ENCODE assay signal across 8 mouse cellular contexts in the genomic region with DNA sequence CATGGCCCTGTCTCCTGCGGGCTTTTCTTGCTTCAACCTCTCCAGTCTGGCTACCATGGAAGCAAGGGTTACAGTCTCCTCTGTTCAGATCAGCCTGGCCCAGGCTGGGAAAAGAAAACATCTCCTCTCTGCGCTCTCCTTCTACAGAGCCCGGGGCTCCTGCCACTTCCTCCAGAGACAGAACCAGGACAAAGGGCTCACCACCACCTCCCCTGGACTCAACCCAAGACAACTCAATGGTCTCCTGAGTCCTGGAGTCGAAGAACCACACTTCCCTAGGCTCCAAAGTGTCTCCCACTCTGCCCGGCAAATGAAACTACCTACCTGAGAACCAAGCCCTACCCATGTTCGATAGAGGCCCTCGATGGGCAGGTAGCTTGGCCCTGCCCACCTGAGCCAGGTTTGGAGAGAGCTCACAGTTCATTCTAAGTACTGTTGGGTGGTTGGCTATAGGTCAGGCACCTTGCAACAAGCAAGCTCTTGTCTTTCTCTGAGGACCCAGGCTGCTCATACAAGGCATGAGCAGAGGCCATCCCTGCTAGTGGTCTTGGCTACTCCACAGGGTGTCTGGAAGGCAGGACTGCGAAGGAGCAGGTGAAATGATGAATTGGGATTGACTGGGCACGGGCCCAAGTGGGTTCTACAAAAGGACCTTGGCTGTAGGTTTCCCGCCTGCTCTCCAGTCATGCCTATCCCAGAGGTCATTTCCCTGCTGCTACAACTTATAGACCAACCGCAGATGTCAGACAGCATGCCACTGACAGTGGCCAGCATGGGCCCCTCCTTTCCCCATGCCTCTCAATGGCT. TPM values are rescaled to one million over a fixed set of nuclear protein-coding genes. Genes with fewer than 3 reads are reported as not detected.
A peak's percentile ranks its signal among the peaks of the same experiment; 100 is the strongest.
DNase-seq lines count a peak whose midpoint lies in the region; ATAC-seq and TF ChIP-seq lines count a peak whose summit lies in the region.

No protein-coding gene starts in this region.

- no peak for TF ChIP-seq POLR2A in MEL (IDR thresholded peaks at IDR 0.05; ENCODE audit: control insufficient read depth in 1 of 2, insufficient read depth in 1 of 2, low read depth in 1 of 2, low read length in 2 of 2, poor library complexity in 1 of 2)

- H3K4me2 ChIP-seq in forebrain, embryonic 12.5 days = no peak overlapping the region; the same call in 1 of the 2 replicates
- H3K4me2 ChIP-seq in liver, embryonic 14.5 days (ENCODE audit: low read depth) = peak overlapping the region; percentile 67

- no peak for TF ChIP-seq EP300 in MEL (IDR thresholded peaks at IDR 0.05; ENCODE audit: low read depth in 1 of 2, low read length in 2 of 2)
- TF ChIP-seq EP300 in liver, embryonic 14.5 days (IDR thresholded peaks at IDR 0.05; ENCODE audit: low read depth) = no peak

- H3K27me3 ChIP-seq in MEL (ENCODE audit: control insufficient read depth in 1 of 2, insufficient read depth in 2 of 2, low read length in 2 of 2) = no peaks in the 10 kb centered on the region
- peaks cover 35% of the 10 kb centered on the region for H3K27me3 ChIP-seq in forebrain, embryonic 12.5 days
- no peaks in the 10 kb centered on the region for H3K27me3 ChIP-seq in liver, embryonic 14.5 days (ENCODE audit: control insufficient read depth, insufficient read depth, low read length)

- peak overlapping the region; percentile 89 for H3K27ac ChIP-seq in MEL (ENCODE audit: control insufficient read depth, low read depth, low read length)
- H3K27ac ChIP-seq in forebrain, embryonic 12.5 days = peak overlapping the region; percentile 84
- peak overlapping the region; percentile 98 for H3K27ac ChIP-seq in liver, embryonic 14.5 days

- H3K9me3 ChIP-seq in MEL (replicated peaks; ENCODE audit: insufficient read depth, low read length) = no peaks in the 10 kb centered on the region
- H3K9me3 ChIP-seq in forebrain, embryonic 12.5 days = no peaks in the 10 kb centered on the region
- H3K9me3 ChIP-seq in liver, embryonic 14.5 days (ENCODE audit: control insufficient read depth, low read length) = no peaks in the 10 kb centered on the region

- intact Hi-C loops in gastrocnemius, postnatal 14 days (cut with DNase I; ENCODE audit: low total_unique reads) = no loop called here

- peak overlapping the region; percentile 63 for H3K9ac ChIP-seq in MEL (ENCODE audit: control insufficient read depth, low read depth, low read length, poor library complexity, severe bottlenecking)
- H3K9ac ChIP-seq in forebrain, embryonic 12.5 days = peak overlapping the region; percentile 25
- H3K9ac ChIP-seq in liver, embryonic 14.5 days (replicated peaks) = peak overlapping the region; percentile 84

- WGBS in forebrain, embryonic 12.5 days = 73% methylated on average over 11 of the region's 11 CpGs
- WGBS in liver, embryonic 14.5 days (ENCODE audit: insufficient replicate concordance) = 50% methylated on average over 11 of the region's 11 CpGs

- TF ChIP-seq CTCF in MEL (IDR thresholded peaks at IDR 0.05 in 2 of 3, conservative IDR thresholded peaks at IDR 0.05 in 1 of 3; ENCODE audit: control insufficient read depth in 1 of 3, insufficient read depth in 1 of 3, low read depth in 2 of 3, low read length in 3 of 3, poor library complexity in 1 of 3, severe bottlenecking in 1 of 3) = no peak
- TF ChIP-seq CTCF in liver, embryonic 14.5 days (IDR thresholded peaks at IDR 0.05; ENCODE audit: low read depth) = no peak

- no peak overlapping the region for H3K4me3 ChIP-seq in MEL (ENCODE audit: control insufficient read depth in 1 of 2, insufficient read depth in 1 of 2, low read depth in 2 of 2, low read length in 2 of 2)
- H3K4me3 ChIP-seq in forebrain, embryonic 12.5 days (replicated peaks) = no peak overlapping the region; the same call in 1 of the 2 replicates
- H3K4me3 ChIP-seq in liver, embryonic 14.5 days (ENCODE audit: insufficient read depth in 1 of 2, low read depth in 2 of 2, low read length in 2 of 2) = peak overlapping the region; percentile 7 to 35; a peak in 3 of 4 replicates

- peaks cover 29 to 42% of the 10 kb centered on the region in 2 experiments for H3K4me1 ChIP-seq in MEL (ENCODE audit: control insufficient read depth in 1 of 2, insufficient read depth in 2 of 2, low read length in 2 of 2)
- peaks cover 74% of the 10 kb centered on the region for H3K4me1 ChIP-seq in forebrain, embryonic 12.5 days
- H3K4me1 ChIP-seq in liver, embryonic 14.5 days (replicated peaks; ENCODE audit: control insufficient read depth in 2 of 2, insufficient read depth in 2 of 2, low read length in 1 of 2) = peaks cover 44 to 55% of the 10 kb centered on the region in 2 experiments

- no peak for TF ChIP-seq RAD21 in MEL (IDR thresholded peaks at IDR 0.05; ENCODE audit: low read depth, low read length)

- no peak for ATAC-seq in forebrain, embryonic 12.5 days (ENCODE audit: low FRiP score)
- ATAC-seq in liver, embryonic 14.5 days (ENCODE audit: insufficient read depth) = no peak

- peak; percentile 17 for DNase-seq in gastrocnemius, postnatal 14 days
- no peak for DNase-seq in gastrocnemius, postnatal 25 days
- no peak for DNase-seq in MEL (ENCODE audit: low read depth, low spot score)
- DNase-seq in liver, embryonic 14.5 days (ENCODE audit: low read depth in 3 of 3, low spot score in 3 of 3) = no peak
- DNase-seq in layer of hippocampus, postnatal 14 days (ENCODE audit: low spot score in 2 of 2) = no peak
- DNase-seq in layer of hippocampus, adult 18-20 months (ENCODE audit: low spot score in 2 of 2) = no peak
- no peak for DNase-seq in right cerebral cortex, postnatal 14 days

- peaks cover 3% of the 10 kb centered on the region; the same call in 1 of the 2 replicates for H3K79me2 ChIP-seq in MEL (ENCODE audit: control insufficient read depth, insufficient read depth, low read length, poor library complexity)

- peaks cover 0 to 40% of the 10 kb centered on the region in 2 experiments; a peak in 2 of 4 replicates for H3K36me3 ChIP-seq in MEL (ENCODE audit: control insufficient read depth in 1 of 2, insufficient read depth in 2 of 2, low read length in 2 of 2)
- peaks cover 18% of the 10 kb centered on the region; the same call in 1 of the 2 replicates for H3K36me3 ChIP-seq in forebrain, embryonic 12.5 days (replicated peaks)
- peaks cover 2% of the 10 kb centered on the region; the same call in 1 of the 2 replicates for H3K36me3 ChIP-seq in liver, embryonic 14.5 days (replicated peaks; ENCODE audit: control insufficient read depth, insufficient read depth, low read depth)

TF ChIP-seq in MEL, 35 proteins besides CTCF, POLR2A, EP300 and RAD21:
- TF ChIP-seq NRF1 (IDR thresholded peaks at IDR 0.05; ENCODE audit: insufficient read depth, low read depth, low read length, poor library complexity, severe bottlenecking) = no peak
- no peak for TF ChIP-seq RCOR1 (IDR thresholded peaks at IDR 0.05; ENCODE audit: low read depth, low read length)
- TF ChIP-seq TCF12 (IDR thresholded peaks at IDR 0.05; ENCODE audit: low read depth, low read length) = peak; percentile 5; the same call in 1 of the 2 replicates

RNA-seq across cellular contexts. Expression of gene G430095P16Rik, which starts 8.8 kb away (rescaled TPM):
- total RNA-seq in gastrocnemius, postnatal 14 days (2021) = 1 to 10 TPM in 1 of 2 experiments, under 1 TPM in 1; 0.66 to 1.1 TPM
- under 1 TPM; 0.54 to 0.67 TPM for total RNA-seq in gastrocnemius, postnatal 25 days (2021)
- 5.6 and 7.9 TPM in 2 replicates for total RNA-seq in MEL (2012; rRNA removed)
- polyA plus RNA-seq in MEL (2012; ENCODE audit: insufficient read depth in 1 of 2, insufficient read length in 2 of 2, low read depth in 1 of 2, low replicate concordance in 2 of 2, missing spikeins in 1 of 2) = 10 to 100 TPM in 1 of 2 experiments, not detected in 1; 17.1 TPM
- 2.2 and 3.5 TPM in 2 replicates for polyA plus RNA-seq in forebrain, embryonic 12.5 days (2016; fragmentation: Nextera tagmentation; extraction: Ambion mirVana)
- 10.9 and 11.9 TPM in 2 replicates for polyA plus RNA-seq in liver, embryonic 14.5 days (2012; rRNA removed)
- 8.3 and 10.3 TPM in 2 replicates for polyA plus RNA-seq in liver, embryonic 14.5 days (2014; fragmentation: Nextera tagmentation; extraction: Ambion mirVana)
- total RNA-seq in layer of hippocampus, postnatal 14 days (2021) = not detected
- total RNA-seq in layer of hippocampus, adult 18-20 months (2021) = not detected

RNA-seq across cellular contexts. Expression of gene Lyl1, which starts 30.3 kb away (rescaled TPM):
- 1 to 10 TPM; 2.7 to 2.9 TPM for total RNA-seq in gastrocnemius, postnatal 14 days (2021)
- 1 to 10 TPM; 1.3 to 2.0 TPM for total RNA-seq in gastrocnemius, postnatal 25 days (2021)
- total RNA-seq in MEL (2012; rRNA removed) = 75.5 and 88.7 TPM in 2 replicates
- polyA plus RNA-seq in MEL (2012; ENCODE audit: insufficient read depth in 1 of 2, insufficient read length in 2 of 2, low read depth in 1 of 2, low replicate concordance in 2 of 2, missing spikeins in 1 of 2) = 100 to 1,000 TPM; 136 to 149 TPM
- polyA plus RNA-seq in forebrain, embryonic 12.5 days (2016; fragmentation: Nextera tagmentation; extraction: Ambion mirVana) = 3.1 and 3.9 TPM in 2 replicates
- polyA plus RNA-seq in liver, embryonic 14.5 days (2012; rRNA removed) = 45.4 and 46.2 TPM in 2 replicates
- polyA plus RNA-seq in liver, embryonic 14.5 days (2014; fragmentation: Nextera tagmentation; extraction: Ambion mirVana) = 55.6 and 57.7 TPM in 2 replicates
- 1 to 10 TPM; 3.4 to 4.2 TPM for total RNA-seq in layer of hippocampus, postnatal 14 days (2021)
- total RNA-seq in layer of hippocampus, adult 18-20 months (2021) = 1 to 10 TPM; 2.0 to 2.2 TPM

RNA-seq across cellular contexts. Expression of gene Nacc1, which starts 43.9 kb away (rescaled TPM):
- total RNA-seq in gastrocnemius, postnatal 14 days (2021) = 10 to 100 TPM; 25.7 to 33.6 TPM
- total RNA-seq in gastrocnemius, postnatal 25 days (2021) = 10 to 100 TPM; 20.0 to 22.2 TPM
- total RNA-seq in MEL (2012; rRNA removed) = 42.5 and 45.3 TPM in 2 replicates
- polyA plus RNA-seq in MEL (2012; ENCODE audit: insufficient read depth in 1 of 2, insufficient read length in 2 of 2, low read depth in 1 of 2, low replicate concordance in 2 of 2, missing spikeins in 1 of 2) = 100 to 1,000 TPM in 1 of 2 experiments, not detected in 1; 106 TPM
- 22.8 and 26.6 TPM in 2 replicates for polyA plus RNA-seq in forebrain, embryonic 12.5 days (2016; fragmentation: Nextera tagmentation; extraction: Ambion mirVana)
- 19.0 and 21.2 TPM in 2 replicates for polyA plus RNA-seq in liver, embryonic 14.5 days (2012; rRNA removed)
- 6.3 and 7.6 TPM in 2 replicates for polyA plus RNA-seq in liver, embryonic 14.5 days (2014; fragmentation: Nextera tagmentation; extraction: Ambion mirVana)
- total RNA-seq in layer of hippocampus, postnatal 14 days (2021) = 10 to 100 TPM; 84.0 to 85.6 TPM
- 10 to 100 TPM; 94.8 to 95.5 TPM for total RNA-seq in layer of hippocampus, adult 18-20 months (2021)

RNA-seq across cellular contexts. Expression of gene Trmt1, which starts 45.5 kb away (rescaled TPM):
- 10 to 100 TPM; 26.0 to 36.2 TPM for total RNA-seq in gastrocnemius, postnatal 14 days (2021)
- 10 to 100 TPM; 36.7 to 40.2 TPM for total RNA-seq in gastrocnemius, postnatal 25 days (2021)
- 154 and 183 TPM in 2 replicates for total RNA-seq in MEL (2012; rRNA removed)
- 100 to 1,000 TPM in 1 of 2 experiments, not detected in 1; 221 TPM for polyA plus RNA-seq in MEL (2012; ENCODE audit: insufficient read depth in 1 of 2, insufficient read length in 2 of 2, low read depth in 1 of 2, low replicate concordance in 2 of 2, missing spikeins in 1 of 2)
- 55.4 and 59.6 TPM in 2 replicates for polyA plus RNA-seq in forebrain, embryonic 12.5 days (2016; fragmentation: Nextera tagmentation; extraction: Ambion mirVana)
- polyA plus RNA-seq in liver, embryonic 14.5 days (2012; rRNA removed) = 37.5 and 37.6 TPM in 2 replicates
- 27.4 and 34.1 TPM in 2 replicates for polyA plus RNA-seq in liver, embryonic 14.5 days (2014; fragmentation: Nextera tagmentation; extraction: Ambion mirVana)
- 10 to 100 TPM; 82.9 to 97.3 TPM for total RNA-seq in layer of hippocampus, postnatal 14 days (2021)
- total RNA-seq in layer of hippocampus, adult 18-20 months (2021) = 100 to 1,000 TPM in 1 of 2 experiments, 10 to 100 TPM in 1; 96.9 to 108 TPM

Comparison
In these comparisons a context has a peak if more than half of its experiments do, and no peak if none do; other contexts are left out.
1. H3K4me3 ChIP-seq: peak in liver, embryonic 14.5 days (2 of 2); none in MEL (0 of 2) and forebrain, embryonic 12.5 days (single experiment).
2. H3K9ac ChIP-seq: peak in every context shown above with its lines; median percentile 84 in liver, embryonic 14.5 days; 63 in MEL; 25 in forebrain, embryonic 12.5 days.
3. RNA of gene Lyl1, which starts 30.3 kb away (total RNA-seq): 75.5 to 88.7 TPM in MEL; 3.4 to 4.2 TPM in layer of hippocampus, postnatal 14 days, 2.7 to 2.9 TPM in gastrocnemius, postnatal 14 days, 2.0 to 2.2 TPM in layer of hippocampus, adult 18-20 months and 1.3 to 2.0 TPM in gastrocnemius, postnatal 25 days; every median in the first group is over 10 times any median in the second.
4. Peak in every context shown above with its lines, with median percentiles within 50 percentile points of each other: H3K27ac ChIP-seq.